Mouse (Mus musculus): ENCODE results near the gene Pum1. TPM values are rescaled to one million over a fixed set of nuclear protein-coding genes. Genes with fewer than 3 reads are reported as not detected.

The Pum1 gene
- polyA plus RNA-seq, 1 experiment from 2014 or later = 137 TPM

DNA sequence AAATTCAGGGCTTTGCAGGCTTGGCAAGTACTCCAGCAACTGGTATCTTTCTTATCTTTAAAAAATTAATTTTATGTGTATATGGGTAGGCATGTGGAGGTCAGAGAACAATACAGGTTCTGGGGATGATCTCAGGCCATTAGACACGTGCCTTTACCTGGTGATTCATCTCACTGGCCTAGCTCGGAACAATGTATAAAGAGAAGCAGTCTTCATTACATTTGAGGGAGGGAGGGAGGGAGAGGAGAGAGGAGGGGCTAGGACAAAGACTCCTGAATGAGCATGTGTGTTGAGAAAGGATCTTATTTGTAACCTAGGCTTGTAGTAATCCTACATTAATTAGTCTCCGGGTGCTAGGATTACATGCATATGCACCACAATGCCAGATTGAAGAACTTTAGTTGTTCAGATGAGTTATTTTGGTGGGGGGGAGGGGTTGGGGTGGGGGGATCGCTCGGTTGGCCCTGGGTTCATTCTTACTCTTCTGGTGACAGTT, 48.3 kb downstream of the Pum1 start:
- H3K9ac ChIP-seq (replicated peaks; ENCODE audit: low read depth, low read length) = no peak overlapping the region
- no peak overlapping the region for H3K4me3 ChIP-seq (replicated peaks; ENCODE audit: low read length)
- H3K36me3 ChIP-seq (ENCODE audit: control insufficient read depth, insufficient read depth) = no peaks in the 10 kb centered on the region
- H3K4me1 ChIP-seq (replicated peaks; ENCODE audit: control insufficient read depth, insufficient read depth, low read length) = peaks cover 25% of the 10 kb centered on the region
- H3K27me3 ChIP-seq (replicated peaks; ENCODE audit: control insufficient read depth, insufficient read depth, low read length) = no peaks in the 10 kb centered on the region
- no peaks in the 10 kb centered on the region for H3K9me3 ChIP-seq (ENCODE audit: control insufficient read depth, low read length)
- H3K27ac ChIP-seq (ENCODE audit: low read length) = no peak overlapping the region
- 8% methylated on average over 5 of the region's 5 CpGs for WGBS
- no peak for ATAC-seq
- no peak overlapping the region for H3K4me2 ChIP-seq (ENCODE audit: low read length)

DNA sequence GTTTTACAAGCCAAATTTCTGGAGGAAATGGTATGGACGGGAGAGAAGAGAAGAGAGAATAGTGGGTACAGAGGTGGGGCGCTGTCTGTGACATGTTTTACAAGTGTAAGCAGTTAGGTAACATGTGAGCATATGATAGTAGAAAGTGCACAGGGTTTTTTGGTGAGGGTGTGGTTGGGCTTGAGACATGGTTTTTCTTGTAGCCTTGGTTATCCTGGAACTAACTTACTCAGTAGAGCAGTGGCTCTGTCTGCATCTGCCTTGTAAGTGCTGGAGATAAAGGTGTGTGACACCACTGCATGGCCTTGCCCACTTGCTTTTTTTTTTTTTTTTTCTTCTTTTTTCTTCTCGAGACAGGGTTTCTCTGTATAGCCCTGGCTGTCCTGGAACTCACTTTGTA, 49.2 kb downstream of the Pum1 start:
- no peaks in the 10 kb centered on the region for H3K9me3 ChIP-seq (ENCODE audit: control insufficient read depth, low read length)
- no peaks in the 10 kb centered on the region for H3K27me3 ChIP-seq (replicated peaks; ENCODE audit: control insufficient read depth, insufficient read depth, low read length)
- 81% methylated on average over 3 of the region's 3 CpGs for WGBS
- H3K36me3 ChIP-seq (ENCODE audit: control insufficient read depth, insufficient read depth) = no peaks in the 10 kb centered on the region
- no peak overlapping the region for H3K9ac ChIP-seq (replicated peaks; ENCODE audit: low read depth, low read length)
- H3K4me3 ChIP-seq (replicated peaks; ENCODE audit: low read length) = no peak overlapping the region
- no peak for ATAC-seq
- peaks cover 26% of the 10 kb centered on the region for H3K4me1 ChIP-seq (replicated peaks; ENCODE audit: control insufficient read depth, insufficient read depth, low read length)
- H3K4me2 ChIP-seq (ENCODE audit: low read length) = no peak overlapping the region
- H3K27ac ChIP-seq (ENCODE audit: low read length) = no peak overlapping the region

DNA sequence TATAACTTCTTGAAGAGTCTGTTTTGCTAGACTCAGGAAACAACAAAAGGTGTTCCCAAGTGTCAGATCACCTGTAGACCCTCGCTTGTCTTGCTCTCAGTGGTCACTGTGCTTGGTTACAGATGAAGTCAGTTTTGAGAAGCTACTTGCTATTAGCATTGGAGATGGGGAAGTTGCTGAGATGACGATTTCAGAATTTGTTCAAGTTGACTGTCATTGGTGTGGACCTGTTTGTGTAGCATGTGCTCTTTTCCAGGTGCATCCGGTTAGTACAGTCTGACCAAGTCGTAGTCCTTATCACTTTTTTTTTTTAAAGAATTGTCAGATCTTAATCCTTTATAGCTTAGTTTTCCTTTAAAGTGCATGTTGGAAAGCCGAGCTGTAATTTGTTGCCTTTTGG, 50.3 kb downstream of the Pum1 start:
- 81% methylated on average over 5 of the region's 5 CpGs for WGBS
- no peaks in the 10 kb centered on the region for H3K9me3 ChIP-seq (ENCODE audit: control insufficient read depth, low read length)
- H3K9ac ChIP-seq (replicated peaks; ENCODE audit: low read depth, low read length) = no peak overlapping the region
- no peak overlapping the region for H3K4me2 ChIP-seq (ENCODE audit: low read length)
- no peak overlapping the region for H3K4me3 ChIP-seq (replicated peaks; ENCODE audit: low read length)
- H3K27me3 ChIP-seq (replicated peaks; ENCODE audit: control insufficient read depth, insufficient read depth, low read length) = no peaks in the 10 kb centered on the region
- no peak for ATAC-seq
- H3K36me3 ChIP-seq (ENCODE audit: control insufficient read depth, insufficient read depth) = no peaks in the 10 kb centered on the region
- H3K4me1 ChIP-seq (replicated peaks; ENCODE audit: control insufficient read depth, insufficient read depth, low read length) = peaks cover 26% of the 10 kb centered on the region
- no peak overlapping the region for H3K27ac ChIP-seq (ENCODE audit: low read length)

- peaks cover 24% of the 10 kb centered on the region for H3K4me1 ChIP-seq (replicated peaks; ENCODE audit: control insufficient read depth, insufficient read depth, low read length)
- no peak for ATAC-seq
- no peaks in the 10 kb centered on the region for H3K9me3 ChIP-seq (ENCODE audit: control insufficient read depth, low read length)
- no peak overlapping the region for H3K4me3 ChIP-seq (replicated peaks; ENCODE audit: low read length)
- no peaks in the 10 kb centered on the region for H3K36me3 ChIP-seq (ENCODE audit: control insufficient read depth, insufficient read depth)
- H3K9ac ChIP-seq (replicated peaks; ENCODE audit: low read depth, low read length) = no peak overlapping the region
- no peaks in the 10 kb centered on the region for H3K27me3 ChIP-seq (replicated peaks; ENCODE audit: control insufficient read depth, insufficient read depth, low read length)
- H3K4me2 ChIP-seq (ENCODE audit: low read length) = no peak overlapping the region
- H3K27ac ChIP-seq (ENCODE audit: low read length) = no peak overlapping the region
These were observed 52.0 kb downstream of the Pum1 start for GRCm38 (mm10) chr4:130715126-130715525.

DNA sequence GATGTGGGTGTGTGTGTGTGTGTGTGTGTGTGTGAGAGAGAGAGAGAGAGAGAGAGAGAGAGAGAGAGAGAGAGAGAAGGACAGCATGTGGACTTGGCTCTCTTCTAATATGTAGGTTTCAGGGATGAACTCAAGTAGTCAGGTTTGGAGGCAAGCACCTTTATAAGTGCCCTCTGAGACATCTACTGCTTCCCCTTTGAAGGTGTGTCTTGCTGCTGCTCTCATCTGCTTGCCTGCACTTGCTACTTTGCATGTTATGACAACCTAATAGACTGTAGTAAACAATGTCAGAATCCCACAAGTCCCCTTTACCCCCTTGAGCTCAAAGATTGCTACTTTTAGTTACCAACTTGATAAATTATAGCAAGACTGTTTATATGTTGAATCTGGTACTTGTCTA, 52.5 kb downstream of the Pum1 start:
- ATAC-seq = no peak
- no peak overlapping the region for H3K27ac ChIP-seq (ENCODE audit: low read length)
- no peak overlapping the region for H3K9ac ChIP-seq (replicated peaks; ENCODE audit: low read depth, low read length)
- H3K9me3 ChIP-seq (ENCODE audit: control insufficient read depth, low read length) = no peaks in the 10 kb centered on the region
- no peaks in the 10 kb centered on the region for H3K36me3 ChIP-seq (ENCODE audit: control insufficient read depth, insufficient read depth)
- H3K4me1 ChIP-seq (replicated peaks; ENCODE audit: control insufficient read depth, insufficient read depth, low read length) = peaks cover 27% of the 10 kb centered on the region
- no peaks in the 10 kb centered on the region for H3K27me3 ChIP-seq (replicated peaks; ENCODE audit: control insufficient read depth, insufficient read depth, low read length)
- H3K4me3 ChIP-seq (replicated peaks; ENCODE audit: low read length) = no peak overlapping the region
- H3K4me2 ChIP-seq (ENCODE audit: low read length) = no peak overlapping the region

GRCm38 (mm10) chr4:130719348-130719747, 56.2 kb downstream of the Pum1 start:
- H3K4me2 ChIP-seq (ENCODE audit: low read length) = no peak overlapping the region
- no peak overlapping the region for H3K4me3 ChIP-seq (replicated peaks; ENCODE audit: low read length)
- peaks cover 27% of the 10 kb centered on the region for H3K4me1 ChIP-seq (replicated peaks; ENCODE audit: control insufficient read depth, insufficient read depth, low read length)
- no peak overlapping the region for H3K9ac ChIP-seq (replicated peaks; ENCODE audit: low read depth, low read length)
- no peaks in the 10 kb centered on the region for H3K9me3 ChIP-seq (ENCODE audit: control insufficient read depth, low read length)
- H3K36me3 ChIP-seq (ENCODE audit: control insufficient read depth, insufficient read depth) = no peaks in the 10 kb centered on the region
- H3K27me3 ChIP-seq (replicated peaks; ENCODE audit: control insufficient read depth, insufficient read depth, low read length) = no peaks in the 10 kb centered on the region
- no peak overlapping the region for H3K27ac ChIP-seq (ENCODE audit: low read length)
- ATAC-seq = no peak
- WGBS = 83% methylated on average over 4 of the region's 4 CpGs

- peaks cover 21% of the 10 kb centered on the region for H3K4me1 ChIP-seq (replicated peaks; ENCODE audit: control insufficient read depth, insufficient read depth, low read length)
- H3K9ac ChIP-seq (replicated peaks; ENCODE audit: low read depth, low read length) = no peak overlapping the region
- ATAC-seq = no peak
- H3K4me2 ChIP-seq (ENCODE audit: low read length) = no peak overlapping the region
- H3K27ac ChIP-seq (ENCODE audit: low read length) = no peak overlapping the region
- no peaks in the 10 kb centered on the region for H3K36me3 ChIP-seq (ENCODE audit: control insufficient read depth, insufficient read depth)
- H3K4me3 ChIP-seq (replicated peaks; ENCODE audit: low read length) = no peak overlapping the region
- 17% methylated on average over 1 of the region's 1 CpGs for WGBS
- H3K27me3 ChIP-seq (replicated peaks; ENCODE audit: control insufficient read depth, insufficient read depth, low read length) = no peaks in the 10 kb centered on the region
- no peaks in the 10 kb centered on the region for H3K9me3 ChIP-seq (ENCODE audit: control insufficient read depth, low read length)
These were observed 59.5 kb downstream of the Pum1 start for GRCm38 (mm10) chr4:130722607-130723006.

DNA sequence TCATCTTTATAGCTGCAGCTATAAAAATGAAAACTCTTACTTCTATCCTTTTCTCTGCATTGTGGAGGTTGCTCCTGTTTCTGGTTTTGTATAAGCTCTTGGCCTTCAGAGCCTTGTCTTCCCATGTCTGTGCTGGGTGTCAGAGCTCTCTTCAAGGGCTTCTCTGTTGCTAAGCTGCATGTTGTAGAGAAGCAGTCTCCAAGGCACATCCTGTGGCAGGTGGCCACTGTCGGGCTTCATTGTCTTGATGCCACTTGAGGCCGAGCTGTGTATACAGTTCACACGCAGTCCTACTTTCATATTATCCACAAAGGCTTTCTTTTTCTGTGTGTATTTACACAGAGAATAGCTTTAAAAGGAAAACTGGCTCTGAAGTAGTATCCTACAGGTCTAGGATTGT, 63.0 kb downstream of the Pum1 start:
- peaks cover 14% of the 10 kb centered on the region for H3K4me1 ChIP-seq (replicated peaks; ENCODE audit: control insufficient read depth, insufficient read depth, low read length)
- ATAC-seq = no peak
- H3K9ac ChIP-seq (replicated peaks; ENCODE audit: low read depth, low read length) = no peak overlapping the region
- H3K4me2 ChIP-seq (ENCODE audit: low read length) = no peak overlapping the region
- H3K27ac ChIP-seq (ENCODE audit: low read length) = no peak overlapping the region
- no peaks in the 10 kb centered on the region for H3K27me3 ChIP-seq (replicated peaks; ENCODE audit: control insufficient read depth, insufficient read depth, low read length)
- H3K9me3 ChIP-seq (ENCODE audit: control insufficient read depth, low read length) = no peaks in the 10 kb centered on the region
- no peak overlapping the region for H3K4me3 ChIP-seq (replicated peaks; ENCODE audit: low read length)
- H3K36me3 ChIP-seq (ENCODE audit: control insufficient read depth, insufficient read depth) = no peaks in the 10 kb centered on the region
- WGBS = 47% methylated on average over 3 of the region's 3 CpGs

GRCm38 (mm10) chr4:130735957-130736356, 72.8 kb downstream of the Pum1 start:
- WGBS = 69% methylated on average over 4 of the region's 4 CpGs
- Histone ChIP-seq H3K27me3 (replicated peaks; ENCODE audit: control insufficient read depth, insufficient read depth, low read length) (no peaks in the 10 kb centered on the region), H3K4me1 (replicated peaks; ENCODE audit: control insufficient read depth, insufficient read depth, low read length) (peaks cover 6% of the 10 kb centered on the region; the same call in 1 of the 2 replicates), H3K36me3 (ENCODE audit: control insufficient read depth, insufficient read depth) (no peaks in the 10 kb centered on the region), H3K9me3 (ENCODE audit: control insufficient read depth, low read length) (no peaks in the 10 kb centered on the region), H3K4me3 (replicated peaks; ENCODE audit: low read length) (no peak overlapping the region), H3K4me2 (ENCODE audit: low read length) (no peak overlapping the region), H3K27ac (ENCODE audit: low read length) (no peak overlapping the region), H3K9ac (replicated peaks; ENCODE audit: low read depth, low read length) (no peak overlapping the region)
- no peak for ATAC-seq

GRCm38 (mm10) chr4:130738527-130738926, 75.4 kb downstream of the Pum1 start:
- Histone ChIP-seq H3K4me3 (replicated peaks; ENCODE audit: low read length) (no peak overlapping the region), H3K9me3 (ENCODE audit: control insufficient read depth, low read length) (no peaks in the 10 kb centered on the region), H3K9ac (replicated peaks; ENCODE audit: low read depth, low read length) (no peak overlapping the region), H3K4me2 (ENCODE audit: low read length) (no peak overlapping the region), H3K27me3 (replicated peaks; ENCODE audit: control insufficient read depth, insufficient read depth, low read length) (no peaks in the 10 kb centered on the region), H3K27ac (ENCODE audit: low read length) (no peak overlapping the region), H3K4me1 (replicated peaks; ENCODE audit: control insufficient read depth, insufficient read depth, low read length) (peaks cover 6% of the 10 kb centered on the region; the same call in 1 of the 2 replicates), H3K36me3 (ENCODE audit: control insufficient read depth, insufficient read depth) (peaks cover 8% of the 10 kb centered on the region; the same call in 1 of the 2 replicates)
- ATAC-seq = peak; percentile 49; the same call in 1 of the 2 replicates
- 72% methylated on average over 2 of the region's 2 CpGs for WGBS

Measured in forebrain, embryonic 16.5 days (tissue).